Mouse (Mus musculus) kidney, postnatal 36 days (tissue): ENCODE results near the gene Cd22.
"Not testable (repeated sequence)": the region's sequence is repeated elsewhere in the genome, so short reads cannot be mapped to it uniquely, and the experiment has no call there.

Experiments used
- DNase-seq, 2 experiments: peaks; one replicate each; pipeline ENCODE4 v3.0.0; 2021 to 2022; ENCODE audit warnings: mixed read lengths in 2 of 2

Cd22 gene

DNA sequence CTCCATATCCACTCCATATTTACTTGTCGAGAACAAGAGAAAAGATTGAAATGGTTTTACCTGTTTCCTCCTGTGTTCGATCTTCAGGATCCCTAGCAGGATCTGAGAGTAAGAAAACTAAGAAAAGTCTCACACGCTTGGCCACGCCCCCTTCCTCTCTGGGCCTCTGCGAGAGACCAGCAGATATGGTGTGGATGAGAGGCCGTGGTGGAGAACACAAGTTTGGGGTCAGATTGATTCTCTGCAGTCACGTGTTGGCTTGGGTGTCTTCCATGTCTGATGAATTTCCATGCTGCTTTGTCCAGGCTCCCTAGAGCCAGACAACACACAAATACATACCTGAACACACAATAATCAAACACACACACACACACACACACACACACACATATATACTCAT is at the start of gene Cd22:
Gene Cd22, minus strand, starts transcription at position 167 of the 400 bp plus-strand sequence.
- DNase-seq, result no peak

DNA sequence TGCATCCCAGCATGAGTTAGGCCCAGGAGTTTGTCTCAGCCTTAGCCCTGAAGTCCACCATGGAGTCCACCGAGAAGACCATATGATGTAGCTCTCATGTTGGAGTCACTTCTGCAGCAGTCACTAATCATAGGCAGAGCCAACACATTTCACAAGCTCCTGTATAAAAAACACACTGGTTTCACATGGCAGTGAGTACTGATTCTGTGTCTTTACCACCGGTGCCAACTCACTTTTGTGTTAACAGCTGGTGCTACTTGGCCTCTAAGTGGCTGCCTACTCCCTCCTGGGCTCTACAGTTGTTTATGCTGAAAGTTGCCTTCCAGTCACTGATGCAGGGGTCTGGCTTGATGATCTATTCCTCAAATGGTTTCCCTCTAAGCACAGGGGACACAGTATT is 44.4 kb upstream of the Cd22 start, which contains the start of gene Hamp2:
Gene Hamp2, minus strand, starts transcription at position 101 of the 400 bp plus-strand sequence.
- DNase-seq, result not testable (repeated sequence)

DNA sequence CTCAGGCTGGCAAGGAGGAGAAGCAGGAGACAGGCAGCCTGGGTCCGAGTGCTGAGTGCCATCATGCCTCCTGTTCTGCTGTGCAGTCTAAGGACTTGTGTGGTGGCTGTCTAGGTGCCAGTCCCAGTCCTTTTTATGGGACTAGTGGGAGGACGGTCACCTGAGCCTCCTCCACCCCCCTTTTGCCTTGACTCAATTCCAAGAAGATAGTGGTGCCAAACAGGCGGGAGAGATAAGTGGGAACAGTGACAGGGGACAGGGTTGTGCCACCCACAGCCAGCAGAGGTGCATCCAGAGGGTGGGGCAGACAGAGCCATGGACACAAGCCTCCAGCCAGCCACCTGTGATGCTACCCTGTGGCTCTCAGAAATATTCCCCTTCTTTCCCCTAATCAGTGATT is 43.9 kb upstream of the Cd22 start:
- DNase-seq, result no peak

DNA sequence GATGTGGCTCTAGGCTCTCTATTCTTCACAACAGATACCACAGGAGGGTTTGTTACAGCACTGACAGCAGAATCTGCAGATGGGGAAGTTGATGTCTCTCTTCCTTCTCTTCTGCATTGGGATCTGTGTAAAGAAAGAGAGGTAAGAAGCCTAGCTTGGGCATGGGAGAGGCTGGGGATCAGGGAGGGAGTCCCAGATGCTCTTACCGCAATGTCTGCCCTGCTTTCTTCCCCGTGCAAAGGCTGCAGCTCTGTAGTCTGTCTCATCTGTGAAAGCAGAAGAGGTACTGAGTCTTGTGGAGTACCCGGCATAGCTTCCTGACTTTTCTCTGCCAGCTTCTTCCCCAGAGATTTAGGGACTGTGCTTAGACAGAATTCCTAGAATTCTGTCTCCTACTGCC is 42.3 kb upstream of the Cd22 start:
- DNase-seq, result not testable (repeated sequence)

DNA sequence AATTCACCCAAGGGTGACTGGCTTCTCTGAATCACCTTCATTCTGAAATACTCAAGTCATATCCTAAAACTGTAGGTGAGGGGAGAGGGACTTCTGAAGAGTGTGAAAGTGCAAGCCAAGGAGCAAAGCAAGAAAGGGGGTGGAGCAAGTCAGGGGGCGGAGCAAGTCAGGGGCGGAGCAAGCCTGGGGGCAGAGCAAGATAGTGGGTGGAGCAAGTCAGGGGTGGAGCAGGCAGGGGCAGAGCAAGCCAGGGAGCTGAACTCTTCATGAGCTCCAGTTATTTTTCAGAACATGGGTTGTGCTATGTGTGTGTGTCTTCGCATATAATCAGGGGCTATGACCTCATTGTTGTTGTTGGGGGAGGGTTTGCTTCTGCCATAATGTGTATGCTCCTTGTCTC is 40.1 kb upstream of the Cd22 start:
- peak in 1 of 2 experiments; percentile 17 for DNase-seq

DNA sequence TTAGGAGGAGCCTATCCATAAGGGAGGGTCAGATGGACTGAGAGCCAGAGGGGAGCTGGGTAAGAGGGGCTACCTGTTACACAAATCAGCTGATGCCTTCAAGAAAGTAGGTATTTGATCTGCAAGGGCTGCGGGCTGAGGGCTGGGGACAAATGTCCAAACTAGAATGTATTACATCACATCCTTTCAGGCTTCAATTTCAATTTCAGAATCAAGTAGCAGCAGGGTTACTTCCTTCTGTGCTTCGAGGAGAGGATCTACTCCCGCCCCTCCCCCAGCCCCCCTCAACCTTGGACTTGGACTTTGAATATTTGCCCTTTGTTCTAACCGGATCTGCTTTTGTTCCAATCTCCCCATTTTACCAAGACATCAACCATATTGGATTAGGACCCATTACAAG is 37.1 kb upstream of the Cd22 start:
- DNase-seq, result no peak

DNA sequence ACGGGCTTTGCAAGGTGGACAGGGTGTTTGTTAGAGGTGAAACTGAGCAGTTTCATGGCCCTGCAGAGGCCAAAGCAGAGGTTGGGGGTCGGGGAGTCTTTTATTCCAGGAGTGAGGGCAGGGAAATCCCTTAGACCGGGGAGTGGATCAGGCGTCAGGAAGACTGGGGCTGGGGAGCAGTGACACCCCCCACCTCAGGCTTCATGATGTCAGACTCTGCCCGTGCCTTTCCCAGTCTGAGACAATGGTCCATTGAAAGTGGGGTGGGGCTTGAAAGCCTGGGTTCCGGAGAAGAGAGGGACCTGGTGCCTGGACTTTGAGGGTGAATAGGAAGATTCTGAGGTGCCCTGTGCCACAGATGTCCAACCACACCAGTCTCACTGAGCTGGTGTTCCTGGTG is 36.6 kb upstream of the Cd22 start:
- no peak for DNase-seq

DNA sequence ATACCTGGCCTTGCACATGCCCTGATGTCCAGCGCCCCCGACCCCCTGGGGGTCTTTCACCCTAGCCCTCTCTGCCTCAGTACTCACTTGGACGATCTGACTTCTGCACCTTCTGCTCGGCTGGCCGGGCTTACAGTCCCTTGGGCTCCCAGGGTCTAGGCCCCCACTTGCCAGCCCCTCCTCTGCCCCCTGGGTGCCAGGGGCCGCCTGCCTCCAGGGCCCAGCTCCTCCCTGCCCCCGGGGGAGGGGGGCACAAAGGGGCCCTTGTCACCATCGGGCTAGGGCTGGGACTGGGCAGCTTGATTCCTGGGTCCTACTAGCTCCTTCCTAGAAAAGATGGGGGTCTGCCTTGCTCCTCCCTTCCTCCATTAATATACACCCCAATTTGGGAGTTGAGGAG is 34.6 kb upstream of the Cd22 start, which contains the start of gene Mag:
Gene Mag, minus strand, starts transcription at position 142 of the 400 bp plus-strand sequence.
- no peak for DNase-seq

DNA sequence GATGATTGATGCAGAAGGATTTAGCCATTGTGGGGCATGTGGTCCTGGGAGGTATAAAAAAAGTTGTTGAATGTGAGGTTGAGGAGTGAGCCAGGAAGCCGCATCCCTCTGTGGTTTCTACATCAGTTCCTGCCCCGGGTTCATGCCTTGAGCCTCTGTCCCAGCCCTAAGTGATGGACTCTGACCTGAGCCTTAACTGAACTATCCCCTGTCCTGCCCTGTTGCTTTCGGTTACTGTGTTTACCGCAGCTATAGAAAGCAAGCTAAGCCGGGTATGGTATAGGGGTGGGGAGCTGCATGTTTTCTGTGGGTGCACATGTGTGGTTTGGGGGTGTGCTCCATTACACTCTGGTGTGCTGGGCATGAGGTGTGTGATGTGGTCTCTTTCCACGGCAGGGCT is 29.6 kb upstream of the Cd22 start:
- no peak for DNase-seq

DNA sequence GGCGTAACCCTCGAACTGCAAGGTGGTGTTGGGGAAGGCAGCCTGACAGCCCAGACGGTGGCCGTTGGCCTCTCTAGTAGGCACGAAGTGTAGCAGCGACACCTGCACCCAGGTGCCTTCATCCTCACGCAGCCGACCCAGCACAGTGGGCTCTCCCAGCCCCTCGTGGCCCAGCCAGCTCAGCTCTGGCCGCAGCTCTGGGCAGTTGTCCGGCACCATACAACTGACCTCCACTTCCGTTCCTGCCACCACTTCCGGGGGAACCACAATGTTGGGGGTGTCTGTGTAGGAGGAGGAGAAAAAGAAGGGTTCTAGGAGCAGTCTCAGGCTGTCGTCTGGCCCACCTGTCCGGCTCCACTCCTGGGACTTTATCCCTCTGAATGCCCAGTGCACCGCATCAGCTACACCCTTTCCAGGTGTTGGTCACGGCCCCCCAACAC is 28.9 kb upstream of the Cd22 start:
- no peak for DNase-seq

DNA sequence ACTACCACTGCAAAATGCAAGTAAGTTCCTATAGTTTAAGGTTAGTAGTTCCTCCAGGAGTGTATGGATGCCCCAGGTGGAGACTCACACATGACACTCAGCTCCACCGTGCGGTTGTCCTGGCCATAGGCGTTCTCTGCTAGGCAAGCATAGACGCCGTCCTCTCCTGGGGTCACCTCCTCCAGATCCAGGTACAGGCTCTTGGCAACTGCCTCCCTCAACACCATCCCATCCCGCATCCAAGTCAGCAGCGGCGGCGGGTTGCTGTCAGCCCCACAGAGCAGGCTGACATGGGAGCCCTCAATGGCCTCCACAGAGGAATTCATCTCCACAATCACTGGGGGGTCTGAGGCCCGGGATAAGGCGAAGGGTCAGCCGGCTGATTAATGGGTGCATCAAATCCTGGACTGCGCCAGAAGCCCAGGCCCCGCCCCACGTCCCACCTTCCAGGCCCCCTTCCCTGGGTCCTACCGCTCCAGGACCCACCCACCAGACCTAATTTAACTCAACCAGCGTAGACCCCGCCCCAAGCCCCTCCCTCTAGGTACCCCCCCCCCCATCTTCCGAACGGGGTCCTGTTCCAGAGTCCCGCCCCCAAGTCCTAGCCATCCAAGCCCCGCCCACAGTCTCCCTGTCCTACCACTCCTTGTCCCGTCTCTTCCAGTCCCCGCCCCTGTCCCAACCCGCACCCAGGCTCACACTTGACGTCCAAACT is 28.3 kb upstream of the Cd22 start:
- peak; percentile 7 to 42 for DNase-seq

DNA sequence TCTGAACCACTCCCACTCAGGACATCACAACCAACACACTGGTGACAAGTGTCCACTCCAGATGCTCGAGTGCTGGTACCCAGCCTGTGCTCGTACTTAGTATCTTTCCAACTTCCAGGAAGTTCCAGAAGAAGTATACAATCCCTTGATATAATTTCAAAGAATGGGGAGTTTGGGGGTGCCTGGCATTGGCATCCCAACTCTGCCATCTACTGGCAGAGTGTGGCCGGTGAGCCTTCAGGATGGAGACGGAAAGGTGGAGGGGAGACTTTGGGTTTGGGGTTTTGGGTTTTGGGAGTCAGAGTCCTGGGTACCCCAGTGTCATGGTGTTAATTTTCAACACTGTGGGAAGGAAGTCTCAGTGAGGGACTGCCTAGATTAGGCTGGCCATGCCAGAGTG is 23.9 kb upstream of the Cd22 start:
- DNase-seq, result peak in 1 of 2 experiments; percentile 44

DNA sequence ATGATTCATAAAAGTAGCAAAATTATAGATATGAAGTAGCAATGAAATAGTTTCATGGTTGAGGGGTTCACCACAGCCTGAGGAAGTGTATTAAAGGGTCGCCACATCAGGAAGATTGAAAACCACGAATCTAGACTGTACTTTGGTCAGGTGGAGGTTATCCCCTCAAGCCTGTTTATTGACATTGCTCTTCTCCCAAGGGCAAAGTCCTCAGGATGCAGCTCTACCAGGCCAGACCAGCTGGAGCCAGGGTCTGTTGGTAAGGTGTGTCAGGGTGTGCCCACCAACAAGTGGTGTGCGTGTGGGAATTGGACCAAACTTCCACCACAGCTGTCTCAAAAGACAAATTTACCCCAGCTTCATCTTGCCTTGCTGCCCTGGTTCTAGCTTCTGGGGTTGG is 15.1 kb upstream of the Cd22 start:
- no peak for DNase-seq

DNA sequence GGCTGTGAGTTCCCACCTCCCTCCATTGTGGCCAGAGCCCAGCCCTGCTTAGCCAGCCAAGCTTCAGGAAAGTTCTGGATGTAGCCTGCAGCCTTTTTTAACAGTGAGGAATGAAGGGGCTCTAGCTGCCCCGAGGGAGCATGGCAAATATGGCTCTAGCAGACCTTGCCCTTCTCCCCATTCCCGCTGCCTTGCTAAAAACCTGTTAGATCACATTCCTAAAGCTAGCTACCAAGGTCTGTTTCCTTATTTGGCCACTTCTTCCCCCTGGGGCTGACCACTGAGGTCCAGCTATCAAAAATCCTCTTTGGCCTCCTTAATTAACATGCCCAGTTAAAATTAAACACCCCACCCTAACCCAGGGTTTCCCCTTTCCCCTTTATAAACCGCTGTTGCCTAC is 12.4 kb upstream of the Cd22 start:
- peak; percentile 8 to 18 for DNase-seq

DNA sequence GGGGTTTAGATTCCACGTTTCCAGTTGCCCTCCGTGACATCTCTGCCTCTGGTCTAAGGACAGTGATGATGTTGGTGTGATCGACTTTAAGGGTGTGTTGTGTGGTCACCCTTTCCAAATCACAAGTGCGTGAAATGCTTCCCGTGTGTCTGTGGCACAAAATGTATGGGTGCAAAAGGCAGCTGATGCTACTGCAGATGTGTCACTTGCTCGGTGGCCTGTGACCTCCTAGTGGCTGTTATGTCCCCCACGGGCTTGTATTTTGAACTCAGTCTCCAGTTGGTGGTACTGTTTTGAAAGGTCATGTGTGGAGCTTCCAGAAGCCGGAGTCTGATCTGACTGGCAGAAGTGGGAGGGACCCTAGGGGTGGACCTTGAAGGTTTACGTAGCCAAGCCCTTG is 11.6 kb upstream of the Cd22 start:
- no peak for DNase-seq

DNA sequence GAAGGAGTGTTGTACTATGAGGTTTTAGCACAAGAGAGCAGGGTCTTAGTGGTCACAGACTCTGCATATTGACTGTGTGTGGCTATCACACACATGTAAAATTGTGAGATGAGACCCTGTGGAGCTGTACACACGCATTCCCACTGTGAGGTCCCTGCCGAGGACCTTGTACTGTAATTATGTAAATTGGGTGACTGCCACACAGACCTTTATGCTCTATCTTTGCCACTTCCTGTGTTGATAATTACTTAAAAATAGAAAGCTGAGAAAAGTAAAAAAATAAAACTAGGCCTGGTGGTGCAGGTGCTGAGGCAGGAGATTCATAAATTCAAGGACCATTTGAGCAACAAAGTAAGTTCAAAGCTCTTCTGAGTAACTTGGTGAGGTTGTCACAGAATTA is 10.5 kb upstream of the Cd22 start:
- no peak for DNase-seq

DNA sequence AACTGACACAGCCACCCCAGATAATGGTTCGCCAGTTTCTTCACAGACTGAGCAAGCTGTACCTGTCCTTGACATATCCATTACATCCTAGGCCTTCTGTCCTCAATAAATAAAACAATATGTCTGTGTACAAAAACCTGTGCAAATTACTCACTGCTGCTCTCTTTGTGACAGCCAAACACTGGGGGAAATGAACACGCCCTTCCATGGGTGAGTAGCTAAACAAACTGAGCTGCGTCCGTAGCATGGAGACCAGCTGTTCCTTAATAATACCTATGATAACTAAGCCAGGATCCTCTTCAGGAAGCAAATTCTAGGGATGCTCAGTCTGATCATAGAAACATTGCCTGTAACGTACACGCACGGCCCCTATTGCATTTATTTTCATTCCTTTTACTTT is 8.6 kb upstream of the Cd22 start:
- no peak for DNase-seq

DNA sequence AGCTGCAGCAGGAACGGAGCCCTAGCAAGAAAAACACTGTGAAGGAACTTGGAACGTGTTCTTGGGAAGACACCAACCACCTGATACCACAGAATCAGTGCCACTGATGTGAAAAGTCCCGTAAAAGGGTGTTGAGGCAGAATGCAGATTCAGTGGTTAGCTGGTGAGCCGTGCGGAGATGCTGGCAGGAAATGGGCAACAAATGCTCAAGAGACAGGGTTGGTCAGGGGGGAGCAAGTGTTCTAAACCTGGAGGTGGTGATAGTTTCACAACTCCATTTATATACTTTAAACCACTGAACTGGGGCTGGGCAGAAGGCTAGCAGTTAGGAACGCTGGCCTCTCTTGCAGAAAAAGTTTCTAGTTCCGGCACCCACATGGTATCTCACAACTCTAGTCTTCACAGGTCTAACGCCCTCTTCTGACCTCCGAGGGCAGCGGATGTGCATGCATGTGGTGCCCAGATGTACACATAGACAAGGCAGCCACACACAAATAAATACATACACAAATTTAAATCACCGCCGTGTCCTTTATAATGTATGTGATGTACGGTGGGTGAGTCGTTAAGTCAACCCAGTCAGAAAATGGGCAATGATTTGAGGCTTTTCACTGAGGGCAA is 7.5 kb upstream of the Cd22 start:
- DNase-seq, result no peak

DNA sequence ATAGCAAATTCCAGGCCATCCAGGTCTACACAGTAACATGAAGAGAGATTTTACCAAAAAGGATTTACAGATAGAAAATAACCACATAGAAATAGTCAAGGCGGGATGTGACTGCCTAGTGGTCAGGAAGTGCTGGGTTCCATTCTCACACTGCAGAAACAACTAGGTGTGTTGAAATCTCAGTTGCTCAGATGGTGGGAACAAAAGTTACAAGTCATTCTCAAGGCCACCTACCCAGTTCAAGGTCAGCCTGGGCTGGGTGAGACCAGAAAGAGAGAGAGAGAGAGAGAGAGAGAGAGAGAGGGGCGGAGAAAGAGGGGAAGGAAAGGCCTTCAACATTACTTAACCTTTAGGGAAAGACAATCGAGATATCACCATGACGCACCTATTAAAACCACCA is 6.7 kb upstream of the Cd22 start:
- DNase-seq, result no peak

DNA sequence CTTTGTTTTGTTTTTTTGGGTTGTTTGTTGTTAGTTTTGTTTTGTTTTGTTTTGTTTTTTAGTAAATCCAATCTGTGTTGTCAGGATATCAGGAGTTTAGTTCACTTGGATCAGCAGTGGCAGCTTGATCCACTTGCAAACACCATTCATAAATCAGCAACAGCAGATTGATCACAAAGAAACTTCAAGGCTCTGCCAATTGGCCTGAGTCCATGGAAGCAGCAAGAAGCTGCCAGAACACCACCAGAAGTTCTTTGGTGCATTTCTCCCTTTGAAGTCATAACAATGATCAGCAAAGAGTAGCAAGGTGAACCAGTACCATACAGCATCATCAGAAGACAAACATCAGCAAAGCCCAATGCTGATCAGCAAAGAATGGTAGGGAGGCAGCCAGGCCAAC is 3.9 kb upstream of the Cd22 start:
- DNase-seq, result no peak

DNA sequence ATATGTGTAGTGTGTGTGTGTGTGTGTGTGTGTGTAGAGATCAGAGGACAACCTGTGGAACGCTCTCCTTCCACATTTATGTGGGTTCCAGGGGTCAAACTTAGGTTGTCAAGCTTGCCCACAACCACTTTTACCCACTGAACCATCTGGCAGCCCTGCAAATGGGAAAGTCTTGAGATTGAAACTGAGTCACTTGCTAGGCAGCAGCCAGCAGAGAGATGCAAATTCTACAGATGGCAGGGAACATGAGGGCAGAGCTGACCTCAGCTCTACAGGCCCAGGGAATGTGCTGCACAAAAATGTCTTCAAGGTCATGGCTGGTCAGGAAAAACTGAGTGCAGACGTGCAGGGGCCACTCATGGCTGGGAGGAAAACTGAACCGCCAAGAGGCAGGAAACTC is 1.2 kb upstream of the Cd22 start:
- no peak for DNase-seq

DNA sequence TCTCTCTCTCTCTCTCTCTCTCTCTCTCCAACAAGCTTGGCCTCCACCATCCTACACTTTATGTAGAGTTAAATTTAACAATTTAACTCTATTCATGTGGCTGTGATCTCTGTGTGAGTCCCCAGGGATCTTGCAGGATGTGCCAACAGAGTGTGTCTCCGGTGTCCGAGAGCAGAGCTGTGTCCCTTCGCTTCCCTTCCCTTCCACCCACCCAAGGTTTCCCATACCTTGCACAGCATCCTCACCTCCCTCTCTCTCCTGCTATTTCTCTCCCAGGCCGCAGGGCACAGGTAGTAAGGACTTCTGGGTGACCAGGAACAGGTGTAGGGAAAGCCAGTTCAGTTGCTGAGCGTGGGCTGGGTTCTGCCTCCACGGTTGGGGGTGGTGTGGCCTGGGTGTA is 1.2 kb downstream of the Cd22 start:
- no peak for DNase-seq

DNA sequence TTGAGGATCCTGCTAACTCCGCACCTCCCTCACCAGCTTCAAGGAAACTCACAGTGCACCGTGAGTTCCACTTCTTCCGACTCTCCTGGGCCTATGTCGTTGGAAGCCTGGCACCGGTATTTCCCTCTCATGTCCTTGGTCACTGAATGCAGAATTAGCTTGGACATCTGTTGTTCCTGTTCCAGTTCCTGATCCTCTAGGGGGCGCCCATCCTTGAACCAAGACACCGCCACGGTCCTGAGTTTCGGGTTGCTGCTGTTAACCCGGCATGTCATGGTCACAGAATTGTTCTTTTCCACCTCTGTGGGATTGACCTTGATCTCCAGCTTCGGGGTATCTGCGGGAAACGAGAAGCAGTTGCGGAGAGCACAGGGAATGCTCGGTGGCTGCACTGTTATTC is 7.1 kb downstream of the Cd22 start:
- DNase-seq, result peak; percentile 80 to 93

DNA sequence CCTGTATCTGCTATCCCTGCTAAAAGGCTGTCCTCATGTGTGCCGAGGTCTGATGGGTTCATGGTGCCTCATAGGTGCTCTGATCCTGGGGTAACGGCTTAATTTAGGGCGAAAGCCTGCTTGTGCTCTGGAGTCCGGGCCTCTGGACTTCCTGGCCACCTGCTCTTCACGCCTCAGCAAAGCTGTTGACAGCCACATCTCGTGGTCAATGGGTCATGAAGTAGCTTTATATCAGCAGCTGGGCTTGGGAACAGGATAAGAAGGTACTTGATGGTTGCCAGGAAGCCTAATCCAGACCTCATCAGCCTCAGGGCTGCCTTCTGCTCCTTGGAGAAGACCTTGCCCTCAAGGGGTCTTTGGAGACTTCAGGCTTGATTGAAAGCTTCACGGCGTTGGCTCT is 16.8 kb downstream of the Cd22 start:
- no peak for DNase-seq

DNA sequence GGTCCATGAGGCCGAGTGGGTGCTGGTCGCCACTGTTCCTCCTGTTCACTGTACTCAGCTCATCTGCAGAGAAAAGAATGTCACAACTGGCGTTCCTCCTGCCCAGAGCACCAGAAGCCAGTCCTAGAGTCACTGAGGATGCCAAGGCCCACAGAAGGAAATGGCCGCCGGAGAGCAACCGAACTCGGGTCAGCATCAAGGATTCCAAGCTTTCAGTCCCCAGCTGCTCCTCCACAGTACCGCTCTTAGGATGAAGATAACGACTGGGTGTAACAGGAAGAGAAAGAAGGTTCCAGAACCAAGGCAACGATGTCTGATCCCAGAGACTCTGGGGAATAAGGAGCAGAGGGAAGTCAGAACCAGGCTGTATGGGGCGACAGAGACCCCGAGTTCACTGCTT is 18.7 kb downstream of the Cd22 start, which contains the start of gene Ffar1:
Gene Ffar1, minus strand, starts transcription at position 101 of the 400 bp plus-strand sequence.
- no peak for DNase-seq
